33 mouse cellular contexts compared by ENCODE assay signal in genomic region chr3:87521126-87521525, GRCm38 (mm10). TPM values are rescaled to one million over a fixed set of nuclear protein-coding genes. Genes with fewer than 3 reads are reported as not detected.
A peak's percentile ranks its signal among the peaks of the same experiment; 100 is the strongest.
DNase-seq lines count a peak whose midpoint lies in the region; ATAC-seq and TF ChIP-seq lines count a peak whose summit lies in the region.
"Had no signal": no experiment of that assay in that cellular context is flagged by ENCODE, and none has a peak within 500 bp of the region (broad histone marks: within the 10 kb centered on the region; RNA-seq: fewer than 3 reads in every experiment).

No protein-coding gene starts in this region.

- TF ChIP-seq CTCF in MEL (IDR thresholded peaks at IDR 0.05 in 2 of 3, conservative IDR thresholded peaks at IDR 0.05 in 1 of 3; ENCODE audit: control insufficient read depth in 1 of 3, insufficient read depth in 1 of 3, low read depth in 2 of 3, low read length in 3 of 3, poor library complexity in 1 of 3, severe bottlenecking in 1 of 3): no peak

- H3K9me3 ChIP-seq in MEL (replicated peaks; ENCODE audit: insufficient read depth, low read length): no peaks in the 10 kb centered on the region
- H3K9me3 ChIP-seq: embryonic facial prominence, embryonic 10.5 days; embryonic facial prominence, embryonic 15.5 days; forebrain, embryonic 12.5 days; heart, embryonic 13.5 days; hindbrain, embryonic 12.5 days; intestine, embryonic 15.5 days; limb, embryonic 10.5 days; limb, embryonic 15.5 days had no signal

- H3K9ac ChIP-seq in MEL (ENCODE audit: control insufficient read depth, low read depth, low read length, poor library complexity, severe bottlenecking): no peak overlapping the region
- H3K9ac ChIP-seq: embryonic facial prominence, embryonic 15.5 days; forebrain, embryonic 12.5 days; forebrain, postnatal 0 days; heart, embryonic 13.5 days; hindbrain, embryonic 12.5 days; intestine, embryonic 15.5 days; limb, embryonic 15.5 days; liver, embryonic 14.5 days; lung, embryonic 14.5 days had no signal

- H3K36me3 ChIP-seq in MEL (ENCODE audit: control insufficient read depth in 1 of 2, insufficient read depth in 2 of 2, low read length in 2 of 2): no peaks in the 10 kb centered on the region; a peak in 1 of 4 replicates
- H3K36me3 ChIP-seq: embryonic facial prominence, embryonic 10.5 days; embryonic facial prominence, embryonic 15.5 days; forebrain, embryonic 12.5 days; heart, embryonic 13.5 days; hindbrain, embryonic 12.5 days; intestine, embryonic 15.5 days; limb, embryonic 10.5 days; limb, embryonic 15.5 days had no signal

- peaks cover 6% of the 10 kb centered on the region for H3K79me2 ChIP-seq in MEL (ENCODE audit: control insufficient read depth, insufficient read depth, low read length, poor library complexity)

- no peak for TF ChIP-seq RAD21 in MEL (IDR thresholded peaks at IDR 0.05; ENCODE audit: low read depth, low read length)

- peaks cover 3 to 17% of the 10 kb centered on the region in 2 experiments for H3K27me3 ChIP-seq in MEL (ENCODE audit: control insufficient read depth in 1 of 2, insufficient read depth in 2 of 2, low read length in 2 of 2)
- H3K27me3 ChIP-seq: embryonic facial prominence, embryonic 15.5 days; forebrain, embryonic 12.5 days; heart, embryonic 13.5 days; hindbrain, embryonic 12.5 days; intestine, embryonic 15.5 days; limb, embryonic 15.5 days had no signal

- TF ChIP-seq EP300 in MEL (IDR thresholded peaks at IDR 0.05; ENCODE audit: low read depth in 1 of 2, low read length in 2 of 2): no peak

- peak; percentile 83 for ATAC-seq in granulocyte monocyte progenitor cell, adult 5-6 weeks (replicated peaks; ENCODE audit: poor library complexity, severe bottlenecking)
- ATAC-seq in monocyte, adult 5-6 weeks (replicated peaks; ENCODE audit: insufficient number of reproducible peaks, low FRiP score, low TSS enrichment, poor library complexity, severe bottlenecking): peak; percentile 66
- ATAC-seq: activated CD4-positive, CD25-positive, alpha-beta regulatory T cell, adult 4 months; CD4-positive, CD25-positive, alpha-beta regulatory T cell, adult 4 months; forebrain, postnatal 0 days; hindbrain, postnatal 0 days; intestine, embryonic 15.5 days had no signal

- H3K4me1 ChIP-seq in MEL (ENCODE audit: control insufficient read depth in 1 of 2, insufficient read depth in 2 of 2, low read length in 2 of 2): peaks cover 2 to 4% of the 10 kb centered on the region in 2 experiments; a peak in 3 of 4 replicates

- H3K27ac ChIP-seq in MEL (ENCODE audit: control insufficient read depth, low read depth, low read length): no peak overlapping the region
- H3K27ac ChIP-seq: embryonic facial prominence, embryonic 10.5 days; embryonic facial prominence, embryonic 15.5 days; forebrain, embryonic 12.5 days; heart, embryonic 13.5 days; hindbrain, embryonic 12.5 days; hindbrain, postnatal 0 days; intestine, embryonic 15.5 days; limb, embryonic 10.5 days; limb, embryonic 15.5 days; liver, embryonic 14.5 days had no signal

- H3K4me3 ChIP-seq in MEL (ENCODE audit: control insufficient read depth in 1 of 2, insufficient read depth in 1 of 2, low read depth in 2 of 2, low read length in 2 of 2): no peak overlapping the region
- H3K4me3 ChIP-seq: embryonic facial prominence, embryonic 10.5 days; embryonic facial prominence, embryonic 15.5 days; forebrain, embryonic 12.5 days; heart, embryonic 13.5 days; hindbrain, embryonic 12.5 days; intestine, embryonic 15.5 days; limb, embryonic 10.5 days; limb, embryonic 15.5 days had no signal

- no peak for TF ChIP-seq POLR2A in MEL (IDR thresholded peaks at IDR 0.05; ENCODE audit: control insufficient read depth in 1 of 2, insufficient read depth in 1 of 2, low read depth in 1 of 2, low read length in 2 of 2, poor library complexity in 1 of 2)

- peak; percentile 27 to 64 for DNase-seq in heart, adult 9 months (ENCODE audit: low spot score in 2 of 2)
- DNase-seq in heart, postnatal 25 days (ENCODE audit: low spot score): no peak
- peak; percentile 33 for DNase-seq in MEL (ENCODE audit: low read depth, low spot score)
- DNase-seq in kidney, postnatal 25 days: no peak
- DNase-seq in adrenal gland, adult 2 months: no peak
- DNase-seq in left cerebral cortex, postnatal 4 days: no peak
- DNase-seq: adrenal gland, adult 8-10 months; cerebellum, adult 2 months; cerebellum, postnatal 14 days; forebrain, postnatal 0 days; gastrocnemius, postnatal 10 days; heart, postnatal 10 days; kidney, adult 2 months; lung, embryonic 14.5 days; midbrain, embryonic 14.5 days; right cerebral cortex, postnatal 25 days; spleen, adult 18-20 months; thymus, adult 2 months; thymus, postnatal 4 days had no signal

- intact Hi-C loops in heart, postnatal 25 days (cut with DNase I): no loop called here
- intact Hi-C loops in left cerebral cortex, postnatal 4 days (cut with DNase I): no loop called here

TF ChIP-seq in MEL, 35 proteins besides CTCF, POLR2A, EP300 and RAD21:
- TF ChIP-seq ELF1 (IDR thresholded peaks at IDR 0.05; ENCODE audit: low read depth, low read length) (no peak), NELFE (IDR thresholded peaks at IDR 0.05; ENCODE audit: low read depth, low read length) (no peak), ZNF384 (IDR thresholded peaks at IDR 0.05; ENCODE audit: low read depth, low read length) (no peak), ZC3H11A (IDR thresholded peaks at IDR 0.05; ENCODE audit: low read depth, low read length) (no peak), ZMIZ1 (IDR thresholded peaks at IDR 0.05; ENCODE audit: low read depth, low read length) (no peak), RCOR1 (IDR thresholded peaks at IDR 0.05; ENCODE audit: low read depth, low read length) (no peak), MAZ (IDR thresholded peaks at IDR 0.05; ENCODE audit: low read depth, low read length) (no peak), USF1 (IDR thresholded peaks at IDR 0.05; ENCODE audit: low read depth, low read length) (no peak), SIN3A (IDR thresholded peaks at IDR 0.05; ENCODE audit: low read length) (no peak), MXI1 (IDR thresholded peaks at IDR 0.05; ENCODE audit: low read depth, low read length) (no peak), POLR2AphosphoS2 (IDR thresholded peaks at IDR 0.05; ENCODE audit: low read length) (no peak), CHD1 (IDR thresholded peaks at IDR 0.05; ENCODE audit: low read depth, low read length) (no peak), ZKSCAN1 (IDR thresholded peaks at IDR 0.05; ENCODE audit: low read depth, low read length) (no peak), TCF12 (IDR thresholded peaks at IDR 0.05; ENCODE audit: low read depth, low read length) (no peak), NRF1 (IDR thresholded peaks at IDR 0.05; ENCODE audit: insufficient read depth, low read depth, low read length, poor library complexity, severe bottlenecking) (no peak)

RNA-seq across cellular contexts. Expression of gene Etv3, which starts 4.1 kb away (rescaled TPM):
- total RNA-seq in heart, postnatal 25 days (2021): 10 to 100 TPM; 17.7 to 18.3 TPM
- total RNA-seq in MEL (2012; rRNA removed): 5.8 and 7.4 TPM in 2 replicates
- 10 to 100 TPM in 1 of 2 experiments, not detected in 1; 10.4 TPM for polyA plus RNA-seq in MEL (2012; ENCODE audit: insufficient read depth in 1 of 2, insufficient read length in 2 of 2, low read depth in 1 of 2, low replicate concordance in 2 of 2, missing spikeins in 1 of 2)
- total RNA-seq in granulocyte monocyte progenitor cell, adult 5-6 weeks (2014; fragmentation: Nextera tagmentation): 7.0 and 7.8 TPM in 2 replicates
- 9.4 and 9.6 TPM in 2 replicates for total RNA-seq in granulocyte monocyte progenitor cell, adult 5-6 weeks (2017)
- total RNA-seq in monocyte, adult 5-6 weeks (2017): 33.2 to 39.3 TPM (median 38.3 TPM) in 3 replicates
- total RNA-seq in adrenal gland, adult 2 months (2021): 10 to 100 TPM; 19.4 to 25.8 TPM
- 10.8 and 11.2 TPM in 2 replicates for polyA plus RNA-seq in adrenal gland, adult 2 months (2012; rRNA removed)
- total RNA-seq in left cerebral cortex, postnatal 4 days (2021): 10 to 100 TPM; 17.2 to 18.3 TPM

Comparison
In these comparisons a context has a peak if more than half of its experiments do, and no peak if none do; other contexts are left out.
1. DNase-seq: peak in heart, adult 9 months (2 of 2) and MEL (single experiment); none in heart, postnatal 25 days (single experiment), kidney, postnatal 25 days (0 of 2), adrenal gland, adult 2 months (single experiment) and left cerebral cortex, postnatal 4 days (single experiment).